Mouse (Mus musculus) limb, embryonic 14.5 days (tissue): ENCODE data around the gene Pfkm. TPM values are rescaled to one million over a fixed set of nuclear protein-coding genes. Genes with fewer than 3 reads are reported as not detected.
A peak's percentile ranks its signal among the peaks of the same experiment; 100 is the strongest.

Source experiments
- ATAC-seq: fragments of 200-750 bp; cut with Nextera tagmentation; 2 replicates; pipeline ENCODE4 v1.8.0; 2017; ENCODE audit warnings: low read depth, moderate number of reproducible peaks, moderate TSS enrichment; ENCODE audit not compliant: low FRiP score
- DNase-seq: peaks from one replicate; pipeline ENCODE4 v3.0.0-alpha.2; 2015; ENCODE audit warnings: low spot score
- H3K27ac ChIP-seq: fragments of 300-500 bp; sonication (generic); replicated peaks from 2 replicates; pipeline ENCODE4 v1.5.1; 2014; ENCODE audit warnings: low read depth, mild to moderate bottlenecking, low read length, moderate library complexity, mixed read lengths
- H3K27me3 ChIP-seq: fragments of 300-500 bp; sonication (generic); 2 replicates; pipeline ENCODE4 v1.6.1; 2014; ENCODE audit warnings: low read length, mixed read lengths; ENCODE audit not compliant: control insufficient read depth, insufficient read depth
- H3K36me3 ChIP-seq: fragments of 300-500 bp; sonication (generic); 2 replicates; pipeline ENCODE4 v1.6.1; 2014; ENCODE audit warnings: mild to moderate bottlenecking, low read length, moderate library complexity, mixed read lengths; ENCODE audit not compliant: control insufficient read depth, insufficient read depth
- H3K4me1 ChIP-seq: fragments of 300-500 bp; sonication (generic); 2 replicates; pipeline ENCODE4 v1.6.1; 2014; ENCODE audit warnings: antibody characterized with exemption, low read length, mixed read lengths; ENCODE audit not compliant: control insufficient read depth, insufficient read depth
- H3K4me2 ChIP-seq: fragments of 300-500 bp; sonication (generic); replicated peaks from 2 replicates; pipeline ENCODE4 v1.6.1; 2014; ENCODE audit warnings: low read depth, mild to moderate bottlenecking, low read length, moderate library complexity; ENCODE audit not compliant: severe bottlenecking
- H3K4me3 ChIP-seq: fragments of 300-500 bp; sonication (generic); replicated peaks from 2 replicates; pipeline ENCODE4 v1.5.1; 2014; ENCODE audit warnings: low read length
- H3K9ac ChIP-seq: fragments of 300-500 bp; sonication (generic); 2 replicates; pipeline ENCODE4 v1.6.1; 2014; ENCODE audit warnings: mild to moderate bottlenecking, low read depth, low read length, moderate library complexity; ENCODE audit not compliant: severe bottlenecking
- H3K9me3 ChIP-seq: fragments of 300-500 bp; sonication (generic); 2 replicates; pipeline ENCODE4 v1.6.1; 2016; ENCODE audit warnings: low read length; ENCODE audit not compliant: control insufficient read depth
- POLR2A ChIP-seq: fragments of 200-500 bp; IDR thresholded peaks from 2 replicates; pipeline ENCODE4 v1.8.0; 2012; ENCODE audit warnings: inconsistent platforms, mild to moderate bottlenecking, moderate library complexity, borderline replicate concordance; ENCODE audit not compliant: insufficient read depth, insufficient read length; ENCODE audit errors: extremely low read depth
- WGBS: fragments of 180-500 bp; shearing (Covaris S2); extraction: QIAGEN DNeasy Blood & Tissue Kit; methylation state at CpG from one replicate; pipeline ENCODE4 v1.1.7; 2014; 5-methylcytosine and 5-hydroxymethylcytosine counted together
- polyA plus RNA-seq, 2 experiments: library from polyadenylated mRNA; depleted of rRNA in 1 of 2; stranded (reverse) in 1 of 2; unstranded in 1 of 2; fragments of >200 nt; fragmentation: Nextera tagmentation in 1 of 2; extraction: Ambion mirVana in 1 of 2; gene quantifications; 2 replicates each; pipeline versions ENCODE4 v1.2.1 to v1.2.3; 2012 to 2014

Gene Pfkm
- polyA plus RNA-seq, 2 experiments: 49.8 to 75.8 TPM

GRCm38 (mm10) chr15:98168622-98169004, 76.2 kb downstream of the Pfkm start:
- no peak overlapping the region for H3K9ac ChIP-seq
- no peaks in the 10 kb centered on the region for H3K36me3 ChIP-seq
- no peak overlapping the region for H3K4me3 ChIP-seq
- H3K4me1 ChIP-seq: no peaks in the 10 kb centered on the region; the same call in 1 of the 2 replicates
- H3K27ac ChIP-seq: no peak overlapping the region
- ATAC-seq (no peak), DNase-seq (no peak)
- H3K27me3 ChIP-seq: peaks cover 59% of the 10 kb centered on the region
- TF ChIP-seq POLR2A: no peak
- H3K4me2 ChIP-seq: peak overlapping the region; percentile 76
- no peaks in the 10 kb centered on the region for H3K9me3 ChIP-seq
- 5% methylated on average over 19 of the region's 19 CpGs for WGBS

- DNase-seq (no peak), ATAC-seq (no peak)
- peaks cover 58% of the 10 kb centered on the region for H3K27me3 ChIP-seq
- H3K4me2 ChIP-seq: no peak overlapping the region
- H3K4me3 ChIP-seq: no peak overlapping the region
- no peak for TF ChIP-seq POLR2A
- H3K36me3 ChIP-seq: no peaks in the 10 kb centered on the region
- 43% methylated on average over 7 of the region's 7 CpGs for WGBS
- H3K27ac ChIP-seq: no peak overlapping the region
- H3K4me1 ChIP-seq: no peaks in the 10 kb centered on the region; the same call in 1 of the 2 replicates
- H3K9me3 ChIP-seq: no peaks in the 10 kb centered on the region
- no peak overlapping the region for H3K9ac ChIP-seq
These were observed 78.0 kb downstream of the Pfkm start for GRCm38 (mm10) chr15:98170365-98170764.

GRCm38 (mm10) chr15:98170917-98171316, 78.5 kb downstream of the Pfkm start:
- Histone ChIP-seq H3K27ac (no peak overlapping the region), H3K9me3 (no peaks in the 10 kb centered on the region), H3K4me3 (no peak overlapping the region), H3K36me3 (no peaks in the 10 kb centered on the region), H3K4me1 (no peaks in the 10 kb centered on the region; the same call in 1 of the 2 replicates), H3K27me3 (peaks cover 54% of the 10 kb centered on the region), H3K9ac (no peak overlapping the region), H3K4me2 (no peak overlapping the region)
- DNase-seq (no peak), ATAC-seq (no peak)
- no peak for TF ChIP-seq POLR2A
- 66% methylated on average over 9 of the region's 9 CpGs for WGBS

- no peak overlapping the region for H3K4me2 ChIP-seq
- no peaks in the 10 kb centered on the region; the same call in 1 of the 2 replicates for H3K4me1 ChIP-seq
- peaks cover 47% of the 10 kb centered on the region for H3K27me3 ChIP-seq
- no peaks in the 10 kb centered on the region for H3K36me3 ChIP-seq
- H3K4me3 ChIP-seq: no peak overlapping the region
- no peaks in the 10 kb centered on the region for H3K9me3 ChIP-seq
- DNase-seq (no peak), ATAC-seq (no peak)
- H3K9ac ChIP-seq: no peak overlapping the region
- TF ChIP-seq POLR2A: no peak
- WGBS: 69% methylated on average over 5 of the region's 5 CpGs
- H3K27ac ChIP-seq: no peak overlapping the region
These were observed 79.7 kb downstream of the Pfkm start for GRCm38 (mm10) chr15:98172113-98172512.

GRCm38 (mm10) chr15:98173821-98174220, 81.4 kb downstream of the Pfkm start:
- Histone ChIP-seq H3K9me3 (no peaks in the 10 kb centered on the region), H3K27me3 (peaks cover 30% of the 10 kb centered on the region)
- peak; percentile 65 for DNase-seq

GRCm38 (mm10) chr15:98177320-98177719, 84.9 kb downstream of the Pfkm start:
- H3K4me2 ChIP-seq: no peak overlapping the region

More at GRCm38 (mm10) chr15:98173821-98174220, 81.4 kb downstream of the Pfkm start:
- Histone ChIP-seq H3K4me3 (no peak overlapping the region), H3K27ac (no peak overlapping the region), H3K4me1 (no peaks in the 10 kb centered on the region), H3K4me2 (no peak overlapping the region), H3K36me3 (no peaks in the 10 kb centered on the region), H3K9ac (no peak overlapping the region)
- no peak for ATAC-seq
- 38% methylated on average over 8 of the region's 8 CpGs for WGBS
- no peak for TF ChIP-seq POLR2A

More at GRCm38 (mm10) chr15:98177320-98177719, 84.9 kb downstream of the Pfkm start:
- no peak for ATAC-seq
- 51% methylated on average over 3 of the region's 3 CpGs for WGBS
- no peak overlapping the region for H3K9ac ChIP-seq
- H3K27me3 ChIP-seq: no peaks in the 10 kb centered on the region; the same call in 1 of the 2 replicates
- H3K4me3 ChIP-seq: no peak overlapping the region
- H3K4me1 ChIP-seq: no peaks in the 10 kb centered on the region
- no peak for DNase-seq
- no peaks in the 10 kb centered on the region for H3K36me3 ChIP-seq
- H3K9me3 ChIP-seq: no peaks in the 10 kb centered on the region
- no peak for TF ChIP-seq POLR2A
- no peak overlapping the region for H3K27ac ChIP-seq
